Mouse (Mus musculus): ENCODE results near the gene Fbxo40.

DNA sequence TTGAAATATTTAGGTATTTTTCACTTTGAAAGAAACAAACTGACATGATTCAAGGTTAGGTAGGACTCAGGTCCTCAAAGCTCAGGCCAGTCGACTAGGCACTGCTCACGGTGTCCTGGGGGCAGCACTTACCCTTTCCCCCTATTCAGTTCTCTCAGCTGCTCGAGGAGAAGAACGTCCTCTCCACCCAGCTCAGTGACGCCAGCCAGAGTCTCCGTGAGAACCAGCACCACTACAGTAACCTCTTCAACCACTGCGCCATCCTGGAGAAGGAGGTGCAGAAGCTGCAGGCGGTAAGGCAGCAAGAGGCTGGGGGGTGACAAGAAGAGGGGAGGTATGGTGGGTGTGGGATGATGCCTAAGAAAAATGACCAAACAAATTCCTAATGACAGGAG lies 62.2 kb downstream of the Fbxo40 start:
- TF ChIP-seq MYOG (IDR thresholded peaks at IDR 0.05; ENCODE audit: control insufficient read depth in 1 of 3, insufficient read depth in 1 of 3, insufficient read length in 2 of 3, low read depth in 2 of 3) (no peak), POLR2AphosphoS2 (IDR thresholded peaks at IDR 0.05; ENCODE audit: insufficient read length, low read depth) (no peak), POLR2A (IDR thresholded peaks at IDR 0.05; ENCODE audit: insufficient read length, low read depth) (no peak), MYOD1 (IDR thresholded peaks at IDR 0.05; ENCODE audit: control insufficient read depth in 1 of 3, insufficient read length in 2 of 3, low read depth in 2 of 3) (no peak), SRF (IDR thresholded peaks at IDR 0.05; ENCODE audit: control insufficient read depth, insufficient read length, low read depth) (no peak), USF1 (IDR thresholded peaks at IDR 0.05; ENCODE audit: low read depth) (no peak), MAX (IDR thresholded peaks at IDR 0.05; ENCODE audit: low read depth) (no peak), TCF3 (IDR thresholded peaks at IDR 0.05; ENCODE audit: insufficient read length, low read depth) (no peak), E2F4 (IDR thresholded peaks at IDR 0.05; ENCODE audit: insufficient read depth) (no peak), CEBPB (IDR thresholded peaks at IDR 0.05; ENCODE audit: insufficient read depth, poor library complexity, severe bottlenecking) (no peak), REST (IDR thresholded peaks at IDR 0.05; ENCODE audit: insufficient read depth, insufficient read length) (no peak)
